Mouse (Mus musculus) midbrain, embryonic 13.5 days (tissue): ENCODE results near the gene Rcbtb2. TPM values are rescaled to one million over a fixed set of nuclear protein-coding genes. Genes with fewer than 3 reads are reported as not detected.

Source experiments
- ATAC-seq: fragments of 200-750 bp; cut with Nextera tagmentation; 2 replicates; pipeline ENCODE4 v1.8.0; 2017; ENCODE audit warnings: mild to moderate bottlenecking, moderate TSS enrichment, moderate library complexity
- H3K27ac ChIP-seq: fragments of 300-500 bp; sonication (generic); 2 replicates; pipeline ENCODE4 v1.5.1; 2015; ENCODE audit warnings: inconsistent platforms, mild to moderate bottlenecking, moderate library complexity
- H3K27me3 ChIP-seq: fragments of 300-500 bp; sonication (generic); 2 replicates; pipeline ENCODE4 v1.6.1; 2015; ENCODE audit warnings: mild to moderate bottlenecking, inconsistent platforms
- H3K36me3 ChIP-seq: fragments of 300-500 bp; sonication (generic); 2 replicates; pipeline ENCODE4 v1.6.1; 2015; ENCODE audit warnings: mild to moderate bottlenecking, inconsistent platforms
- H3K4me1 ChIP-seq: fragments of 300-500 bp; sonication (generic); replicated peaks from 2 replicates; pipeline ENCODE4 v1.6.1; 2015; ENCODE audit warnings: inconsistent platforms
- H3K4me2 ChIP-seq: fragments of 300-500 bp; sonication (generic); replicated peaks from 2 replicates; pipeline ENCODE4 v1.6.1; 2015; ENCODE audit warnings: moderate library complexity, mild to moderate bottlenecking, inconsistent platforms
- H3K4me3 ChIP-seq: fragments of 300-500 bp; sonication (generic); replicated peaks from 2 replicates; pipeline ENCODE4 v1.5.1; 2015; ENCODE audit warnings: mild to moderate bottlenecking, inconsistent platforms
- H3K9ac ChIP-seq: fragments of 300-500 bp; sonication (generic); replicated peaks from 2 replicates; pipeline ENCODE4 v1.6.1; 2015; ENCODE audit warnings: mild to moderate bottlenecking, inconsistent platforms
- H3K9me3 ChIP-seq: fragments of 300-500 bp; sonication (generic); 2 replicates; pipeline ENCODE4 v1.6.1; 2016; ENCODE audit warnings: mild to moderate bottlenecking, inconsistent platforms
- WGBS: fragments of 180-500 bp; shearing (Covaris S2); methylation state at CpG from one replicate; pipeline ENCODE4 v1.1.7; 2015; 5-methylcytosine and 5-hydroxymethylcytosine counted together
- polyA plus RNA-seq: library from polyadenylated mRNA; unstranded; fragments of >200 nt; fragmentation: Nextera tagmentation; extraction: Ambion mirVana; gene quantifications from 2 replicates; pipeline ENCODE4 v1.2.1, GENCODE M21; 2015

Rcbtb2 gene
- polyA plus RNA-seq, 1 experiment from 2014 or later = 104 TPM

DNA sequence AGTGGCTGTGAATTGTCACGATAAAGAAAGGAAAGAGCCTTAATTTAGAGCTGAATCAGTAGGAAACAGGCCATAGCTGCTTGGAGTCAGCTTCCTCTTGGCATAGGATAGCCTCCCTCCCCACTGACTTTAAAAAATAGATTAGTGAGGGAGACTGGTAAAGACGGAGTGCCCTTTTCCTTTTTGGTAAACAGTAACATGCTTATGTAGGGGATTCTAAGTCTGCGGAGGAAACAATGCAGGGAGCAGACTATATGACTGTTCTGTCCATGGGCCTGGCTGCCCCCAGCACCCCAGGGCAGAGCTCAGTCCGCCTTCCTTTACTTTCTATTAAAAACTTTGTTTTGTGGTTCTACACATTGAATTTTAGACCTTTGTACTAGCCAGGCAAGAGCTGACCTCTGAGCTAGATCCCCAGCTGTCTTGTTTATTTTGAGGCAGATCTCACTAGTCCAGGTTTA lies 56.4 kb downstream of the Rcbtb2 start:
- peaks cover 71% of the 10 kb centered on the region for H3K36me3 ChIP-seq
- no peak overlapping the region for H3K4me3 ChIP-seq
- peaks cover 4% of the 10 kb centered on the region; the same call in 1 of the 2 replicates for H3K4me1 ChIP-seq
- H3K27me3 ChIP-seq = no peaks in the 10 kb centered on the region
- WGBS = 95% methylated on average over 4 of the region's 4 CpGs
- no peaks in the 10 kb centered on the region for H3K9me3 ChIP-seq
- no peak overlapping the region for H3K27ac ChIP-seq
- ATAC-seq = no peak
- no peak overlapping the region for H3K4me2 ChIP-seq
- no peak overlapping the region for H3K9ac ChIP-seq

DNA sequence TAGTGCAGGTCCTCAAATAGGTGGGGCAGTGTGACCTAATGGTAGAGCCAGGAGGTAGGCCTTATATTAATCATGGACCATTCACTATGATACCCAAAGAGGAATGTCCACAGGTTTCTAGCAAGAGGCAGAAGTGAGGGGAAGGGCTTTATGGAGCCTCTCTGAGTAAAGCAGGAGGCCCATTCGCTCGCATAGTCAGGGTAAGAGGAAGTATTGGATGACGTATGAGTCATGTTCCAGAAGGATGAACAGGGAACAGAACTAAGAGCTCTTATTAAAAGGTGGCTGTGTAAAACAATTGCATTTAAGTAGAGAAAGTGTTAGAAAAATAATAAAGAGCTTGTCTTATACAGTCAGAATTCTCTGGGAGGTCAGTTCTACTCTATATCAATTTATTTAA lies 57.8 kb downstream of the Rcbtb2 start:
- 92% methylated on average over 3 of the region's 3 CpGs for WGBS

DNA sequence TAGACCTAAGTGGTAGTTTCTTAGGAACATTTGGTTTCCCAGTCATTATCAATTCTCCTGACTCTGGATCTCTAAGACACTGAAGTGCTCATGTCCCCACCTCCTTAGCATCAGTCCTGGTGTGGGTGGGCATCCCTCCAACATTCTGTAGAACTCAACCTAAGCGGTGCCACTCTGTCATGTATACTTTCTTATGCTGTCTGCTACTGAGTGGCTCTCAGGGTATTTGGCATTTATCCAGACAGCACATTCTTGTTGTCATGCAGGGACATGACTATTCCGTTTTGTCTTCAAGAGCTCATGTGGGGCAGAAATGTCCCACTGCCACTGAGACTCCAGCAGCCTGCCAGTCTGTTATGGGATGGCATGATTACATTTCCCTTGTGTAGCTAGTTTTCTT lies 58.3 kb downstream of the Rcbtb2 start:
- H3K4me1 ChIP-seq = peaks cover 4% of the 10 kb centered on the region; the same call in 1 of the 2 replicates
- no peaks in the 10 kb centered on the region for H3K9me3 ChIP-seq
- no peak overlapping the region for H3K4me2 ChIP-seq
- no peak for ATAC-seq
- WGBS = 68% methylated on average over 2 of the region's 2 CpGs
- no peak overlapping the region for H3K4me3 ChIP-seq
- H3K27me3 ChIP-seq = no peaks in the 10 kb centered on the region
- no peak overlapping the region for H3K27ac ChIP-seq
- peaks cover 78% of the 10 kb centered on the region for H3K36me3 ChIP-seq
- H3K9ac ChIP-seq = no peak overlapping the region

More for the DNA sequence above, 57.8 kb downstream of the Rcbtb2 start:
- peaks cover 75% of the 10 kb centered on the region for H3K36me3 ChIP-seq
- H3K27me3 ChIP-seq = no peaks in the 10 kb centered on the region
- peaks cover 4% of the 10 kb centered on the region; the same call in 1 of the 2 replicates for H3K4me1 ChIP-seq
- H3K4me3 ChIP-seq = no peak overlapping the region
- H3K4me2 ChIP-seq = no peak overlapping the region
- no peak for ATAC-seq
- H3K9ac ChIP-seq = no peak overlapping the region
- H3K27ac ChIP-seq = no peak overlapping the region
- no peaks in the 10 kb centered on the region for H3K9me3 ChIP-seq

DNA sequence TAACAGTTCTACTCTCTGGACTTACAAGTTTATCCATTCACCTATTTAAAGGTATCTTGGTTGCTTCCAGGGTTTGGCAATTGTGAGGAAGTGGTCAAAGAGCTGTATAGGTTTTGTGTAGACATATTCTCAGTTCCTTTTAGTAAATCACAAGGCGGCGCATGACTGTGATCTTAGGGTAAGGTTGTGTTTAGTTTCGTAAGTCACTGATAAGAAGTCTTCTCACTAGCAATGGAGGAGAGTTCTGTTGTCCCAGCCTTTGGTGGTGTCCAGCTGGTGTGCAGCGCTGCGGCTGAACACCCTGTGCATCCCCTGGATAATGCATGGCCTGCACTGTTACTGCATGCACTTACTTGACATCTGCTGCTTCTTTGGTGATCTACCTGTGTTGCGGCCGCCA lies 64.0 kb downstream of the Rcbtb2 start:
- Histone ChIP-seq H3K4me2 (no peak overlapping the region), H3K4me1 (no peaks in the 10 kb centered on the region), H3K36me3 (peaks cover 41% of the 10 kb centered on the region), H3K9ac (no peak overlapping the region), H3K9me3 (no peaks in the 10 kb centered on the region), H3K27me3 (no peaks in the 10 kb centered on the region), H3K4me3 (no peak overlapping the region), H3K27ac (no peak overlapping the region)
- 86% methylated on average over 7 of the region's 7 CpGs for WGBS
- no peak for ATAC-seq

DNA sequence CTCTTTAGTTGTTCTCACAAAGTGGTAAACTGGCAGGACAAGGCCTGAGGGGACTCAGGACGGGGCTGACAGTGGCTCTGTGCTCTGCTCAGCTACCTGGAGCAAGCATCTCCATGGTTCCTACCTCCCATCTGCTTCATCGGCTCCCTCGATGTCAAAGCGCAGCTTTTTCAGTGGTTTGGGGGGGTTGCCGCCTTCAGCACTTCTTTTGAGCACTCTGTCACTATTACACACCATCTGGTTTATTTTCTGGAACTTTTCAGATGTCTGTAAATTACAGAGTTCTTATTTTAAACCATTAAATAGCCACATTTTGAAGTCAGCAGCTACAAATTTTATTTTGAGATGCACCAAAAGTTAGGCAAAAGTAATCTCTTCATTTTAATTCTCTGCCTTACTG lies 76.2 kb downstream of the Rcbtb2 start:
- Histone ChIP-seq H3K4me1 (no peaks in the 10 kb centered on the region), H3K9ac (no peak overlapping the region), H3K36me3 (peaks cover 39% of the 10 kb centered on the region), H3K27me3 (no peaks in the 10 kb centered on the region), H3K4me3 (no peak overlapping the region), H3K27ac (no peak overlapping the region), H3K4me2 (no peak overlapping the region), H3K9me3 (no peaks in the 10 kb centered on the region)
- ATAC-seq = no peak
- 70% methylated on average over 5 of the region's 5 CpGs for WGBS

DNA sequence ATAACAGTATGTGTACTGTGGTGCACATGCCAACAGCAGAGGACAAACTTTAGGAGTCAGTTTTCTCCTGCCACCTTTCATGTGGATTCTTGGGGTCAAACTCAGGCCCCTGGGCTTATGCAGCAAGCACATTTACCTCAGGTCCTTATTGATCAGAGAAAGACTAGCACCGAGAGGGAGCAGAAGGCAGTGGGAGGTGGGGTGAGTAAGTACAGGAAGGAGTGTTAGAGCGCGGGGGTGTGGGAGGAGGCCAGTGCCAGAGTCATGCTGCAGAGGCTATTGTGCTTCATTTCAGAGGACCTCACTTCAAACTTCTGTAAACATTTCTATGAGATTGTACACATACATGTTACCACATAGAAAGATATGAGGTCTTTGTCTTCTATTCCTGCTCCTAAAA lies 78.6 kb downstream of the Rcbtb2 start:
- H3K4me2 ChIP-seq = no peak overlapping the region
- H3K9me3 ChIP-seq = no peaks in the 10 kb centered on the region
- peaks cover 27% of the 10 kb centered on the region for H3K36me3 ChIP-seq
- H3K4me3 ChIP-seq = no peak overlapping the region
- 88% methylated on average over 3 of the region's 3 CpGs for WGBS
- H3K27me3 ChIP-seq = no peaks in the 10 kb centered on the region
- H3K4me1 ChIP-seq = no peaks in the 10 kb centered on the region
- H3K27ac ChIP-seq = no peak overlapping the region
- no peak for ATAC-seq
- no peak overlapping the region for H3K9ac ChIP-seq

DNA sequence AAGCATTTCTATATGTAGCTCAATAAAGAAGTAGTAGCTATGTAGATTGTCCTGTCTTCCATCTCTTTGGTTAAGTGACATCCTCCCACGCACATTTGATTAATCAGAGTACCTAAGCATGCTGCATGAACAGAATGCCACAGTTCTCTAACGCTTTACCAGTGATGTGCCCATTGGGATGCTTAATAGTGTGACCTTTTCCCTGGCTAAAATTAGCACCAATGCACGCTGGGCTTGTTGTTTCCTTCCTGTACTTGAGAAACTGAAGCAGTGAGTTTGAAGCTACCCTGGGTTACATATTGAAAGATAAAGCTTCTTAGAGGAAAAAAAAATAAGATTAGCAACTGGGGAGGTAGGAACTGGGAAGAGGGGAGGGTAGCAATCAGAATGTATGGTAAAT lies 81.2 kb downstream of the Rcbtb2 start:
- no peak overlapping the region for H3K4me2 ChIP-seq
- H3K27ac ChIP-seq = no peak overlapping the region
- WGBS = 86% methylated on average over 3 of the region's 3 CpGs
- H3K27me3 ChIP-seq = no peaks in the 10 kb centered on the region
- no peaks in the 10 kb centered on the region for H3K4me1 ChIP-seq
- no peak overlapping the region for H3K4me3 ChIP-seq
- H3K9ac ChIP-seq = no peak overlapping the region
- ATAC-seq = no peak
- H3K36me3 ChIP-seq = peaks cover 10% of the 10 kb centered on the region
- H3K9me3 ChIP-seq = no peaks in the 10 kb centered on the region

DNA sequence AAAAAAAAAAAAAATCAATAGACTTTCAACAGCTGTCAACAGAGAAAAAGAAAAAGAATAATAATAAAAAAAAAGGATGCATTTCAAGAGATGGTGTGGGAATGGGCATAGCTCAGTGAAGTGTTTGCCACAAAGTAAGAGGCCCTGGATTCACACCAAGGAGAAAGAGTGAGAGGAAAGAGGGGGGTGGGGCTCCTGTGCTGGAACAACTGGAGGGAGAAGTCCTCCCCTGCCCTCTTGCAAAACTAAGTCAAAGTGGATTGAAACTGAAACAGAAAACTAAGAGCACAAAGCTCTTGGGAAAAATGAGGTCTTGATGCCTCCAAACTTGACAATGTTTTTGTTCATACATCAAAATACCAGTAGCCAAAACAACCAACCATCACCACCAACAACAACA lies 86.4 kb downstream of the Rcbtb2 start:
- ATAC-seq = no peak
- no peaks in the 10 kb centered on the region for H3K4me1 ChIP-seq

DNA sequence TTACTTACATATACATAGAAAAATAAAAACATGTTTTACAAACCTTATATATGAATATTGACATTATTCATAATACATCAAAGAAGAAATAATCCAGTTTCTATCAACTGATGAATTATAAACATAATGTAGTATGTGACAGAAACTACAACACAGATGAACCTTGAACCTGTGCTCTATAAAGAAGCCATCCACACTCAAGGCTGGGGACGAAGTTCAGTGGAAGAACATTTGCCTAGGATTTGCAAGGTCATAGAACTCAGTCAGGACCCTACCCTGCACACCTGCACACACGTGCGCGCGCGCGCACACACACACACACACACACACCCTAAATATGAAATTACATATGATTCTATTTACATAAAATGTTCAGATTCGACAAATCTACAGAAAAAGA lies 87.4 kb downstream of the Rcbtb2 start:
- Histone ChIP-seq H3K4me2 (no peak overlapping the region), H3K9ac (no peak overlapping the region), H3K4me1 (no peaks in the 10 kb centered on the region), H3K9me3 (no peaks in the 10 kb centered on the region), H3K27ac (no peak overlapping the region), H3K4me3 (no peak overlapping the region), H3K36me3 (peaks cover 27% of the 10 kb centered on the region), H3K27me3 (no peaks in the 10 kb centered on the region)
- 97% methylated on average over 8 of the region's 8 CpGs for WGBS
- ATAC-seq = no peak

More for the DNA sequence above, 86.4 kb downstream of the Rcbtb2 start:
- no peaks in the 10 kb centered on the region for H3K9me3 ChIP-seq
- no peak overlapping the region for H3K4me2 ChIP-seq
- no peaks in the 10 kb centered on the region for H3K27me3 ChIP-seq
- H3K4me3 ChIP-seq = no peak overlapping the region
- H3K9ac ChIP-seq = no peak overlapping the region
- no peak overlapping the region for H3K27ac ChIP-seq
- H3K36me3 ChIP-seq = peaks cover 20% of the 10 kb centered on the region

DNA sequence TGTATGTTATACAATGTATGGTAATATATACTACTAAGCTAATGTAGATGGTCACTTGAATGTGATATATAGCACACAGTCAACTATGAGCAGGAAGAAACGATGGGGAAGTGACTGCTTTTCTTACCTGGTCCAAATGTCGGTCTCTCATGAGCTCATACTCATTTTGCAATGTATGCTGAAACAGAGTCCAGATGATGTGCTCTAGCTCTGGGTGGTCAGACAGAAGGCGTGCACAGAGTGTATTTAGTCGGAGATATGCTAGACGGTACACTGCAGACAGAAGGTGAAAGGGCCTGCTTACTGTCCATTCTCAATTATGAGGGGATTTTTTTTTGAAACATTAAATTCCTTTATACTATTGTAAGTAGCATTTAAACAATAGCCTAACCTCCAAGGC lies 88.6 kb downstream of the Rcbtb2 start:
- H3K27ac ChIP-seq = no peak overlapping the region
- H3K27me3 ChIP-seq = no peaks in the 10 kb centered on the region
- H3K4me1 ChIP-seq = no peaks in the 10 kb centered on the region
- H3K9ac ChIP-seq = no peak overlapping the region
- 96% methylated on average over 5 of the region's 5 CpGs for WGBS
- H3K4me3 ChIP-seq = no peak overlapping the region
- H3K9me3 ChIP-seq = no peaks in the 10 kb centered on the region
- no peak overlapping the region for H3K4me2 ChIP-seq
- ATAC-seq = no peak
- H3K36me3 ChIP-seq = peaks cover 38% of the 10 kb centered on the region

DNA sequence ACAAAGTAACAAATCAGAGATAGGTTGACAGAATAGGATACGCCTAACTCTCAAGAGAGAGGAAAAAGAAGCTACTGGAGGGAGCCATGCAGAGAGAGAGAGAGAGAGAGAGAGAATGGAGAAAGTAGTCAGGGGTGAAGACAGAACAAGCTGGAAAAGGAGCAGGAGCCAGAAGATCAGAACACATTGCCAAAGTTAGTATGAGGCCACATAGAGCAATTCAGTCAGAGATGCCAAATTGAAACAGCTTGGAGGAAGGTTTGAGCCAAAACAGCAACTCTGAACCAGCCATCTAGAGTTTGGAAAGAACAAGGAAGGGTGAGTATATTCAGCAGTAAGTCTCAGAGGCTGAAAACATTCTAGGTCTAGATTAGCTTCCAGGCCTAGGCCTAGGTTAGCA lies 94.2 kb downstream of the Rcbtb2 start:
- no peaks in the 10 kb centered on the region for H3K9me3 ChIP-seq
- no peak overlapping the region for H3K27ac ChIP-seq
- no peak for ATAC-seq
- H3K36me3 ChIP-seq = peaks cover 31% of the 10 kb centered on the region
- H3K4me2 ChIP-seq = no peak overlapping the region
- no peak overlapping the region for H3K9ac ChIP-seq
- no peak overlapping the region for H3K4me3 ChIP-seq
- peaks cover 3% of the 10 kb centered on the region; the same call in 1 of the 2 replicates for H3K4me1 ChIP-seq
- no peaks in the 10 kb centered on the region for H3K27me3 ChIP-seq
- WGBS = 97% methylated on average over 1 of the region's 1 CpGs

DNA sequence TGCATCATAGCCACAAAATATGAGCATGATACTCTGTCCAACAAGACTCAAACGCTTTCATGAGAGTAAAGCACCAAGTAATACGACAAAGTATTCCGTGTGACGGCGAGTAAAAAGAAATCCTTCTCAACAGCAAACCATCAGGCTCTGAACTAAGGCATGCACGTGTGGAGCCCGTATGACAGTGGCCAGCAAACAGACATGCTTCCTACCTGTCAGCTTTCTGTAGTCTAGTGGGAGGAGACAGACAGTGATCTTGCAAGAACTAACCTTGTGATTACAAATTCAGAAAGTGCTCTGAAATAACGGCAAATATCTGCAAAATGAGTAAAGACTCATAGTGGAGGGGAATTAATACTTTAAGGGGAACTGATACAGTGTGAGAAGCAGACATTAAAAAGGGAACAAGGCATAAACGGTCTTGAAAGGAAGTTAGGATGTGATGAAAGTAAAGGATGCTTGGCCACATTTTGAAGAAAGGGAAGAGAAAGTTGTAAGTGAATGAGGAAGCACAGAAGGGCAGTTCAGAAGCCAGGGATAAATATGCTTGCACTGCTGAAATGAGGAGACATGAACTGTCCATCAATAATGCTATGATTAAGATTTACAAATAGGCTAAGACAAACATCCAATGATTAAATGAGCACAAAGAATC lies 99.6 kb downstream of the Rcbtb2 start:
- no peaks in the 10 kb centered on the region for H3K9me3 ChIP-seq
- H3K9ac ChIP-seq = no peak overlapping the region
- 92% methylated on average over 9 of the region's 9 CpGs for WGBS
- no peaks in the 10 kb centered on the region for H3K36me3 ChIP-seq
- no peak overlapping the region for H3K4me2 ChIP-seq
- ATAC-seq = no peak
- H3K27ac ChIP-seq = no peak overlapping the region
- no peak overlapping the region for H3K4me3 ChIP-seq
- H3K27me3 ChIP-seq = no peaks in the 10 kb centered on the region
- peaks cover 12% of the 10 kb centered on the region for H3K4me1 ChIP-seq

DNA sequence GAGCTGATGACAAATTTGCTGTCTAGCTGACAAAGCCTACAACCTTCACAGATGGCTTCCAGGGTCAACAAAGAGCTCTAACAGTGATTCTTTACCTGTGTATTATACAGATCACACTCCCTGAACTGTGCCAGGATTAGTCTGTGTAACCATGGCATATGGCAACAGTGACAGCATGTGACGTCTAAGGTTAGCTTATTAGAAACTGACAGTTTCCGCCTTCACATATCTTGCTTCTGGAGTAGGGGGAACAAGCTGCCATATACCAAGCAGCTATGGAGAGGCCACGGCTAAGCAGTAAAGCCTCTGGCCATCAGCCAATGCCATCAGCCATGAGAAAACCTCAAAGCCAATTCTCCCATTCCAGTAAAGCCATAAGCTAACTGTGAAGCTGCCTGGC lies 103.5 kb downstream of the Rcbtb2 start:
- Histone ChIP-seq H3K27me3 (no peaks in the 10 kb centered on the region), H3K36me3 (no peaks in the 10 kb centered on the region), H3K4me2 (no peak overlapping the region), H3K9me3 (no peaks in the 10 kb centered on the region), H3K4me3 (no peak overlapping the region), H3K9ac (no peak overlapping the region), H3K4me1 (peaks cover 11% of the 10 kb centered on the region), H3K27ac (no peak overlapping the region)
- 69% methylated on average over 3 of the region's 3 CpGs for WGBS
- ATAC-seq = peak; percentile 43; the same call in 1 of the 2 replicates
